Mouse (Mus musculus) erythroblast, embryonic 14.5 days (primary cell): ENCODE results near the gene Sgk1. TPM values are rescaled to one million over a fixed set of nuclear protein-coding genes. Genes with fewer than 3 reads are reported as not detected.

Source experiments
- H3K27me3 ChIP-seq: 2 replicates; pipeline ENCODE4 v1.6.1; 2012; ENCODE audit warnings: inconsistent platforms; ENCODE audit not compliant: control insufficient read depth
- H3K36me3 ChIP-seq: 2 replicates; pipeline ENCODE4 v1.6.1; 2012; ENCODE audit warnings: mild to moderate bottlenecking, inconsistent platforms; ENCODE audit not compliant: control insufficient read depth
- H3K4me1 ChIP-seq: 2 replicates; pipeline ENCODE4 v1.6.1; 2012; ENCODE audit warnings: inconsistent platforms; ENCODE audit not compliant: control insufficient read depth
- H3K4me3 ChIP-seq: replicated peaks from 2 replicates; pipeline ENCODE3; 2012; ENCODE audit warnings: moderate library complexity, mild to moderate bottlenecking, inconsistent platforms
- H3K9me3 ChIP-seq: 2 replicates; pipeline ENCODE4 v1.6.1; 2012; ENCODE audit warnings: low read length, inconsistent platforms, mixed read lengths; ENCODE audit not compliant: control insufficient read depth
- GATA1 ChIP-seq: IDR thresholded peaks from 2 replicates; pipeline ENCODE4 v1.6.1; 2012; ENCODE audit warnings: low read length, inconsistent platforms, mixed read lengths
- TAL1 ChIP-seq: IDR thresholded peaks from 3 replicates; pipeline ENCODE4 v1.6.1; 2012; ENCODE audit warnings: low read length, inconsistent platforms, mixed read lengths
- polyA plus RNA-seq: library from polyadenylated mRNA; stranded (reverse); fragments of >175 nt; gene quantifications from 2 replicates; pipeline ENCODE4 v1.2.3, GENCODE M21; 2012

The Sgk1 gene
- polyA plus RNA-seq, 1 experiment: 0.03 TPM

DNA sequence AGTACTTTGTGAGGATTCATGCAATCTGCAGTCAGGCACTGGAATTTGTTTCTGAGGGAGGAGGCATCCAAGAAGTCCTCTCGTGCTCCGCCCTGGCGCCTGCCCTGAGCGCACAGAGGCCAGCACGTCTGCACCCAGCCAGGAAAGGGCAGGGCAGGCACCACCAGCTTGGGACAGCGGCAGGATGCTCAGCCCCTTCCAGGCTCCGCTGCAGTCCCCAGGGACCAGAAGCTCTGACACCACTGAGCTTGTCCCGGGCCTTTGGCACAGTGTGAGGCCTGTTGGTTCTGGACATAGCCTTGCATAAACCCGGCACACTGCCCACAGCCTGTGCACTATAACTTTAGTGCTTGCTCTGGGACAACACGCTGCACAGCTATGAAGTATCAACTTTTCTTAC is 24.3 kb upstream of the Sgk1 start:
- peaks cover 2% of the 10 kb centered on the region; the same call in 1 of the 2 replicates for H3K9me3 ChIP-seq

GRCm38 (mm10) chr10:21858437-21858974 is 23.5 kb upstream of the Sgk1 start:
- Histone ChIP-seq H3K4me3 (no peak overlapping the region), H3K9me3 (peaks cover 2% of the 10 kb centered on the region; the same call in 1 of the 2 replicates), H3K4me1 (no peaks in the 10 kb centered on the region), H3K27me3 (no peaks in the 10 kb centered on the region), H3K36me3 (no peaks in the 10 kb centered on the region)
- TF ChIP-seq TAL1 (no peak), GATA1 (no peak)

More for the DNA sequence above, 24.3 kb upstream of the Sgk1 start:
- Histone ChIP-seq H3K4me1 (no peaks in the 10 kb centered on the region), H3K36me3 (no peaks in the 10 kb centered on the region), H3K27me3 (no peaks in the 10 kb centered on the region), H3K4me3 (no peak overlapping the region)
- no peak for TF ChIP-seq TAL1
- no peak for TF ChIP-seq GATA1

GRCm38 (mm10) chr10:21866504-21866903 is 15.5 kb upstream of the Sgk1 start:
- no peak overlapping the region for H3K4me3 ChIP-seq
- H3K27me3 ChIP-seq: no peaks in the 10 kb centered on the region
- H3K4me1 ChIP-seq: no peaks in the 10 kb centered on the region
- TF ChIP-seq TAL1: no peak
- TF ChIP-seq GATA1: no peak
- H3K36me3 ChIP-seq: no peaks in the 10 kb centered on the region
- no peaks in the 10 kb centered on the region for H3K9me3 ChIP-seq

- Histone ChIP-seq H3K9me3 (no peaks in the 10 kb centered on the region), H3K36me3 (no peaks in the 10 kb centered on the region), H3K4me1 (no peaks in the 10 kb centered on the region), H3K4me3 (no peak overlapping the region), H3K27me3 (no peaks in the 10 kb centered on the region)
- no peak for TF ChIP-seq TAL1
- TF ChIP-seq GATA1: no peak
These were observed 13.8 kb upstream of the Sgk1 start for GRCm38 (mm10) chr10:21868221-21868620.

GRCm38 (mm10) chr10:21868623-21869022 is 13.4 kb upstream of the Sgk1 start:
- TF ChIP-seq GATA1 (no peak), TAL1 (no peak)
- Histone ChIP-seq H3K36me3 (no peaks in the 10 kb centered on the region), H3K27me3 (no peaks in the 10 kb centered on the region), H3K9me3 (no peaks in the 10 kb centered on the region), H3K4me3 (no peak overlapping the region), H3K4me1 (no peaks in the 10 kb centered on the region)

GRCm38 (mm10) chr10:21881837-21882183 is 174 bp upstream of the Sgk1 start:
- Histone ChIP-seq H3K4me3 (no peak overlapping the region), H3K36me3 (no peaks in the 10 kb centered on the region), H3K27me3 (peaks cover 35% of the 10 kb centered on the region), H3K4me1 (no peaks in the 10 kb centered on the region), H3K9me3 (no peaks in the 10 kb centered on the region)
- TF ChIP-seq GATA1: no peak
- TF ChIP-seq TAL1: no peak

- H3K27me3 ChIP-seq: peaks cover 35% of the 10 kb centered on the region
- H3K36me3 ChIP-seq: no peaks in the 10 kb centered on the region
These were observed 1.6 kb downstream of the Sgk1 start for GRCm38 (mm10) chr10:21883587-21883986.

GRCm38 (mm10) chr10:21884534-21884933 is 2.5 kb downstream of the Sgk1 start:
- H3K4me1 ChIP-seq: no peaks in the 10 kb centered on the region
- no peaks in the 10 kb centered on the region for H3K36me3 ChIP-seq
- TF ChIP-seq GATA1 (no peak), TAL1 (no peak)
- H3K9me3 ChIP-seq: no peaks in the 10 kb centered on the region
- H3K27me3 ChIP-seq: peaks cover 35% of the 10 kb centered on the region
- H3K4me3 ChIP-seq: no peak overlapping the region

More at GRCm38 (mm10) chr10:21883587-21883986, 1.6 kb downstream of the Sgk1 start:
- TF ChIP-seq TAL1: no peak
- no peak for TF ChIP-seq GATA1
- no peak overlapping the region for H3K4me3 ChIP-seq
- no peaks in the 10 kb centered on the region for H3K4me1 ChIP-seq
- no peaks in the 10 kb centered on the region for H3K9me3 ChIP-seq

GRCm38 (mm10) chr10:21889141-21889765 is 7.3 kb downstream of the Sgk1 start:
- TF ChIP-seq GATA1 (no peak), TAL1 (no peak)
- Histone ChIP-seq H3K4me3 (no peak overlapping the region), H3K4me1 (no peaks in the 10 kb centered on the region), H3K27me3 (peaks cover 2% of the 10 kb centered on the region; the same call in 1 of the 2 replicates), H3K36me3 (no peaks in the 10 kb centered on the region), H3K9me3 (no peaks in the 10 kb centered on the region)
